Mouse (Mus musculus): ENCODE data around the gene Siah1a.

GRCm38 (mm10) chr8:86694011-86694410, 51.7 kb downstream of the Siah1a start:
- TF ChIP-seq POLR2A (IDR thresholded peaks at IDR 0.05; ENCODE audit: control insufficient read depth, extremely low read depth, insufficient read depth, low read length, poor library complexity) (no peak), CTCF (IDR thresholded peaks at IDR 0.05; ENCODE audit: borderline replicate concordance, control insufficient read depth, extremely low read depth, insufficient read depth, low read length, poor library complexity) (no peak)
